Mouse (Mus musculus): ENCODE results near the gene Ces1c. TPM values are rescaled to one million over a fixed set of nuclear protein-coding genes. Genes with fewer than 3 reads are reported as not detected.

Gene Ces1c
- not detected in 2 replicates for total RNA-seq (2023)

GRCm38 (mm10) chr8:93131233-93131980 is at the start of gene Ces1c:
Gene Ces1c (minus strand): TSS chr8:93131283.

DNA sequence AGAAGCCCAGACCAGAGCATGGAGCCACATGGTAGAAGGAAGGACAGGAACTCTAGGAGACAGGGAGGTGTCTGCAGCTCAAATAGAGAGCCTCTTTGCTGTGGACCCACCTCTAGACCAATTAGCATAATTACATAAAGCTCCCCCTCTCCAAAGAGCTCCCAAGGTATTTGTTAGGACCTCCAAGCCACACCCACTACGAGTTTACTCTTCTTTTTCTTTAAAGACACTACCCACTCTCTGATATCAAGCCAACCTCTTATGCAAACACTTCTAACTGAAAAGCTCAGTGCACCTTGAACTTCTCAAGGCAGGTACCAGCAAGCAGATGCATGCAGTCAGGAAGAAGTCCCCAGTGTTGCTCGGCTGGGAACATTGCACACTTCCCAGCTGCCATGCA is 51.2 kb downstream of the Ces1c start, which contains the start of gene Ces1b:
Ces1b (minus strand) TSS at position 131 of the 400 bp plus-strand sequence.

Other genes with a start within 250 kb of the Ces1c start
- 20.1 and 36.2 TPM in 2 replicates for gene Capns2, start 229.9 kb downstream of the Ces1c start, total RNA-seq (2023)
- 2.4 and 4.6 TPM in 2 replicates for gene Slc6a2, start 171.2 kb downstream of the Ces1c start, total RNA-seq (2023)
- gene Ces1a, start 83.1 kb downstream of the Ces1c start, total RNA-seq (2023): not detected in 2 replicates
- not detected in 2 replicates for gene Ces1b, start 51.3 kb downstream of the Ces1c start, total RNA-seq (2023)
- gene Ces1d, start 66.6 kb upstream of the Ces1c start, total RNA-seq (2023): 16.5 and 20.0 TPM in 2 replicates
- not detected in 2 replicates for gene Ces1e, start 98.3 kb upstream of the Ces1c start, total RNA-seq (2023)
- not detected in 2 replicates for gene Ces1f, start 148.5 kb upstream of the Ces1c start, total RNA-seq (2023)
- not detected in 2 replicates for gene Ces1g, start 206.0 kb upstream of the Ces1c start, total RNA-seq (2023)
- not detected in 2 replicates for gene Ces1h, start 248.4 kb upstream of the Ces1c start, total RNA-seq (2023)

Data from neutrophil, adult 65 days (primary cell).